21 mouse cellular contexts compared by ENCODE assay signal in the genomic region with DNA sequence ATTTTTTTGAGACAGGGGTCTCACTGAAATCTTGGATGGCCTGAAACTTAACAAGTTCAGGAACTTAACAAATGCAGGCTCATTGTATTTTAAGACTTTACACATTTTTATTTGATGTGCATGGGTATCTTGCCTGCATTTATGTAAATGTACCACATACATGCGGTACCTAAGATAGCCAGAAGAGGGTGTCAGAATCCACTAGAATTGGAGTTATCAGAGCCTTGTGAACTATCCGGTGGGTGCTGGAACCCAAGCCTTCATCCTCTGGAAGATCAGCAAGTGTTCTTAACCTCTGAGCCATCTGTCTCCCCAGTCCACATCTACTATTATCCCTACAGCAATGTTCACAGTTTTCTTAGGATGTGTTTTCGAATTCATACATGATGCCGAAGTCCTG.
DNase-seq lines count a peak whose midpoint lies in the region; ATAC-seq and TF ChIP-seq lines count a peak whose summit lies in the region.
"Had no signal": no experiment of that assay in that cellular context is flagged by ENCODE, and none has a peak within 500 bp of the region (broad histone marks: within the 10 kb centered on the region; RNA-seq: fewer than 3 reads in every experiment).

No protein-coding gene starts in this region.

- WGBS in intestine, postnatal 0 days, result 86% methylated on average over 4 of the region's 4 CpGs
- 83% methylated on average over 4 of the region's 4 CpGs for WGBS in intestine, embryonic 15.5 days
- WGBS in liver, embryonic 11.5 days, result 80% methylated on average over 4 of the region's 4 CpGs

- H3K27me3 ChIP-seq in intestine, postnatal 0 days (replicated peaks; ENCODE audit: control insufficient read depth, insufficient read depth, low read length), result no peaks in the 10 kb centered on the region
- H3K27me3 ChIP-seq in intestine, embryonic 15.5 days (replicated peaks), result no peaks in the 10 kb centered on the region
- H3K27me3 ChIP-seq in liver, embryonic 11.5 days (replicated peaks; ENCODE audit: control insufficient read depth, insufficient read depth, low read length), result no peaks in the 10 kb centered on the region
- H3K27me3 ChIP-seq: CH12.LX; embryonic facial prominence, embryonic 13.5 days; heart, embryonic 15.5 days; liver, embryonic 13.5 days; stomach, embryonic 15.5 days had no signal

- no peak overlapping the region for H3K9ac ChIP-seq in intestine, postnatal 0 days (ENCODE audit: low read depth, low read length)
- H3K9ac ChIP-seq in intestine, embryonic 15.5 days, result no peak overlapping the region
- H3K9ac ChIP-seq in liver, embryonic 11.5 days (ENCODE audit: low read depth, low read length), result no peak overlapping the region
- H3K9ac ChIP-seq: embryonic facial prominence, embryonic 13.5 days; heart, embryonic 15.5 days; liver, embryonic 13.5 days; stomach, embryonic 15.5 days had no signal

- H3K4me2 ChIP-seq in intestine, postnatal 0 days (replicated peaks; ENCODE audit: low read depth), result no peak overlapping the region
- H3K4me2 ChIP-seq in intestine, embryonic 15.5 days (replicated peaks), result no peak overlapping the region
- no peak overlapping the region for H3K4me2 ChIP-seq in liver, embryonic 11.5 days
- H3K4me2 ChIP-seq: embryonic facial prominence, embryonic 13.5 days; heart, embryonic 15.5 days; liver, embryonic 13.5 days; stomach, embryonic 15.5 days had no signal

- no peaks in the 10 kb centered on the region for H3K4me1 ChIP-seq in intestine, postnatal 0 days (replicated peaks; ENCODE audit: control insufficient read depth, insufficient read depth, low read length)
- H3K4me1 ChIP-seq in intestine, embryonic 15.5 days (replicated peaks), result no peaks in the 10 kb centered on the region
- H3K4me1 ChIP-seq in liver, embryonic 11.5 days (replicated peaks; ENCODE audit: control insufficient read depth, insufficient read depth, low read length), result no peaks in the 10 kb centered on the region
- H3K4me1 ChIP-seq: liver, embryonic 13.5 days had no signal

- no peaks in the 10 kb centered on the region for H3K9me3 ChIP-seq in intestine, postnatal 0 days (ENCODE audit: control insufficient read depth)
- H3K9me3 ChIP-seq in intestine, embryonic 15.5 days, result no peaks in the 10 kb centered on the region
- H3K9me3 ChIP-seq in liver, embryonic 11.5 days (ENCODE audit: control insufficient read depth, low read length), result no peaks in the 10 kb centered on the region
- H3K9me3 ChIP-seq: embryonic facial prominence, embryonic 13.5 days; heart, embryonic 15.5 days; liver, embryonic 13.5 days; stomach, embryonic 15.5 days had no signal

- peak; percentile 31 for DNase-seq in embryo, embryonic 10.5 days (ENCODE audit: low spot score)
- DNase-seq in embryo, embryonic 11 days, result no peak
- DNase-seq in retina, embryonic 14.5 days (ENCODE audit: low spot score), result peak; percentile 16
- no peak for DNase-seq in retina, postnatal 1 day
- no peak for DNase-seq in left cerebral cortex, postnatal 4 days
- DNase-seq in liver, embryonic 11.5 days (ENCODE audit: low spot score), result no peak
- DNase-seq: adrenal gland, postnatal 25 days; cerebellum, adult 11 months; cerebellum, postnatal 14 days; heart, adult 18-20 months; kidney, adult 8-10 months; liver, embryonic 13.5 days; thymus, adult 2 months had no signal

- intact Hi-C loops in left cerebral cortex, postnatal 4 days (cut with DNase I), result no loop called here

- H3K4me3 ChIP-seq in intestine, postnatal 0 days (ENCODE audit: low read depth, low read length), result no peak overlapping the region
- no peak overlapping the region for H3K4me3 ChIP-seq in intestine, embryonic 15.5 days (replicated peaks)
- H3K4me3 ChIP-seq in liver, embryonic 11.5 days (ENCODE audit: low read depth, low read length), result no peak overlapping the region
- H3K4me3 ChIP-seq: embryonic facial prominence, embryonic 13.5 days; heart, embryonic 15.5 days; liver, embryonic 13.5 days; stomach, embryonic 15.5 days had no signal

- peak; percentile 23; the same call in 1 of the 2 replicates for TF ChIP-seq CTCF in intestine, postnatal 0 days (IDR thresholded peaks at IDR 0.05; ENCODE audit: low read depth)

- ATAC-seq in intestine, postnatal 0 days, result no peak
- ATAC-seq in intestine, embryonic 15.5 days, result no peak
- ATAC-seq in liver, embryonic 11.5 days (replicated peaks; ENCODE audit: low FRiP score), result no peak
- ATAC-seq: forebrain, embryonic 16.5 days; midbrain, embryonic 16.5 days had no signal

- H3K36me3 ChIP-seq in intestine, postnatal 0 days (ENCODE audit: control insufficient read depth, insufficient read depth), result no peaks in the 10 kb centered on the region
- no peaks in the 10 kb centered on the region for H3K36me3 ChIP-seq in intestine, embryonic 15.5 days
- no peaks in the 10 kb centered on the region for H3K36me3 ChIP-seq in liver, embryonic 11.5 days (ENCODE audit: control insufficient read depth, insufficient read depth, low read length)
- H3K36me3 ChIP-seq: embryonic facial prominence, embryonic 13.5 days; heart, embryonic 15.5 days; liver, embryonic 13.5 days; stomach, embryonic 15.5 days had no signal

- H3K27ac ChIP-seq in intestine, postnatal 0 days (ENCODE audit: low read depth, low read length), result no peak overlapping the region
- no peak overlapping the region for H3K27ac ChIP-seq in intestine, embryonic 15.5 days
- H3K27ac ChIP-seq in liver, embryonic 11.5 days (ENCODE audit: low read depth, low read length), result no peak overlapping the region
- H3K27ac ChIP-seq: embryonic facial prominence, embryonic 13.5 days; heart, embryonic 15.5 days; liver, embryonic 13.5 days; stomach, embryonic 15.5 days had no signal

Comparison
In these comparisons a context has a peak if more than half of its experiments do, and no peak if none do; other contexts are left out.
1. DNase-seq: peak in embryo, embryonic 10.5 days (single experiment) and retina, embryonic 14.5 days (single experiment); none in embryo, embryonic 11 days (single experiment), retina, postnatal 1 day (single experiment), left cerebral cortex, postnatal 4 days (single experiment) and liver, embryonic 11.5 days (single experiment).